Mouse (Mus musculus): ENCODE results near the gene Ccdc96. TPM values are rescaled to one million over a fixed set of nuclear protein-coding genes. Genes with fewer than 3 reads are reported as not detected.

The Ccdc96 gene
- polyA plus RNA-seq, 1 experiment from 2014 or later: 2.9 TPM

DNA sequence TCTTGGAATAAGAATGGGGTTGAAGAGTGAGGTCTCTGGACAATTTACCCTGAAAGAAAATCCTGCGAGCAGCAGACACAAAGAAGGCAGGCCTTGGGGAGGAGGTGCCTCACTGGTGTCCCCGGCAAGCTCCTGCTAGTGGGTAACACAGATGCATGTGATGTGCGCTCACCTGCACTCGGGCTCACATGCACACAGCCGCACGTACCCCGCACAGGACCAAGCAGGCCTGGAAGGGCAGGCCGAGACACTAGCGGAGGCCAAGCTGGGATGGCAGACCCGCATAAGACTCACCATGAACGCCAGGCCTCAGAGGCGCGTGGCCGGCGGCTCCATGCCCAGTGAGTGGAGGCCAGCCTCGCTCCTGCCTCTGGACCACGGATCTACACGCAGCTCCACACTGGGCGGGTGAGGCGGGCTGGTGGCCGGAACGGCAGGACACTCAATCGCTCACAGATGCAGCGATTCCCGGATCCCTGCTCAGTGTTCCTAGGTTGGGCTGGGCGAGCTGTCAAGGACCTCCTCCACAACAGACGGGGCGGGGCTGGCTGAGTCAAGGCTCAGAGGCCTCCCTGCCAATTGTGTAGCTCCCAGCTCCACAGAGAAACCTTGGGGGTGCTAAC is 45.9 kb downstream of the Ccdc96 start:
- DNase-seq (ENCODE audit: low spot score): peak; percentile 86
- Histone ChIP-seq H3K4me1 (replicated peaks; ENCODE audit: control insufficient read depth, insufficient read depth, low read length) (peaks cover 20% of the 10 kb centered on the region), H3K4me2 (replicated peaks) (peak overlapping the region; percentile 90), H3K9me3 (ENCODE audit: control insufficient read depth, low read length) (no peaks in the 10 kb centered on the region), H3K27me3 (ENCODE audit: control insufficient read depth, insufficient read depth, low read length) (no peaks in the 10 kb centered on the region), H3K36me3 (replicated peaks; ENCODE audit: control insufficient read depth, insufficient read depth) (no peaks in the 10 kb centered on the region; the same call in 1 of the 2 replicates), H3K27ac (peak overlapping the region; percentile 85), H3K9ac (peak overlapping the region; percentile 87), H3K4me3 (replicated peaks; ENCODE audit: low read length) (peak overlapping the region; percentile 78)
- ATAC-seq (ENCODE audit: low FRiP score): peak; percentile 95
- under 1% methylated on average over 28 of the region's 28 CpGs for WGBS

DNA sequence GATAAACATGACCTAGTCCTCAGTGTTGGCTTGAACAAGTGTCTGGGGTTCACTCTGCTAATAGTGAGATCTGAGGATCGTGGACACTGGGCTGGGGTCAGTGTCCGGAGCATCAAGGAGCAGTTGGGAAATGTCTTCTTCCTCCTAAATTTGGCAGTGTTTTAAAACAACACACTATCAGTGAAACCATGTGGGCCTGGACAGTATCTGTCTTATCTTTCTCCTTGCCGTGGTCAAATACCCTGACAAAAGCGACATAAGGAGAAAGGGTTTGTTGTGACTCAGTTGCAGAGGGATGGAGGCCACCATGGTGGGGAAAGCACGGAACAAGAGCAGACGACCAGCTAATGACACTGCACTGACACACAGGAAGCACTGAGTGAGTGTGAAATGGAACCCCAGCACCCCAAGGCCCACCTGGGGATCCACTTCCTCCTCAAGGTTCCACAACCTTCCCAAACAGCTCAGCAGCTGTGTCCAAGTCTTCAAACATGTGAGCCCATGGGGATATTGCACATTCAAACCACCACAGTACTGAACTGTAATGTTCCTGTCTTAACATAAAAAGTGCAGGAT is 50.2 kb downstream of the Ccdc96 start:
- Histone ChIP-seq H3K27me3 (ENCODE audit: control insufficient read depth, insufficient read depth, low read length) (no peaks in the 10 kb centered on the region), H3K4me2 (replicated peaks) (no peak overlapping the region), H3K4me1 (replicated peaks; ENCODE audit: control insufficient read depth, insufficient read depth, low read length) (peaks cover 3% of the 10 kb centered on the region), H3K4me3 (replicated peaks; ENCODE audit: low read length) (no peak overlapping the region), H3K9me3 (ENCODE audit: control insufficient read depth, low read length) (no peaks in the 10 kb centered on the region), H3K27ac (no peak overlapping the region), H3K36me3 (replicated peaks; ENCODE audit: control insufficient read depth, insufficient read depth) (no peaks in the 10 kb centered on the region), H3K9ac (no peak overlapping the region)
- DNase-seq (ENCODE audit: low spot score) (no peak), ATAC-seq (ENCODE audit: low FRiP score) (no peak)
- whole genome bisulfite sequencing: 86% methylated on average over 6 of the region's 6 CpGs

DNA sequence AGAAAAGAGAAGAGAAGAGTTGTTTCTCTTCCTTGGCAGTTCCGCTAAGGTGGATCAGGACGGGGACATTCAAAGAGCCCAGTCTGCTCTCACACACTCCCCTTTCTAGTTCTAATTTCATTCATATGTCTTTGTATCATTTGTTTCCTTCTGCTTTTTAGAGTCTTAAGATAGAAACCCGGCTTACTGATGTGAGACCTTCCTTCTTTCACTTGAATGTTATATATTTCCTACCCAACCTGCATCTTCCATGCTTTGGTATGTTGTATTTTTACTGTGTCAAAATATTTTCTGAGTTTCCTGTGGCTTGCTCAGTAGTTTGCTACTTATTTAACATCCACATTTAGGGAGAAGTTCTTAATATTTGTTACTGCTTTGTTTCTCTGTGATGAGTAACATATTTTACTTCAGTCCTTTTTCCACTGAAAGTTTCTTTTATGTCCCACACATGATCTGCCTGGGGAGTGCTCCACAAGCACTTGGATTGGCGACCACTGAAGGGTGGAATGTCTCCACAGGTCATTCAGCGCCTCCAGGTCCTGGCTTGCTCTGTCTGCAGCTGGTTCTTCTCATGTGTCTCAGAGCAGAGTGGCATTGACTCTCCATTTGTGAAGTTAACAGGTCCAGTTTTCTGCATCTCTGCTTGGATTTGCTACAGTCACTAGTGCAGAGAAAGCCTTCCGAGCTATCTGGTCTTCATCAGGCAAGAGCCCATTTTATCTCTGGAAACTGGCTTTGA is 51.2 kb downstream of the Ccdc96 start:
- H3K9ac ChIP-seq: no peak overlapping the region
- no peaks in the 10 kb centered on the region for H3K9me3 ChIP-seq (ENCODE audit: control insufficient read depth, low read length)
- H3K27ac ChIP-seq: no peak overlapping the region
- DNase-seq (ENCODE audit: low spot score) (no peak), ATAC-seq (ENCODE audit: low FRiP score) (no peak)
- H3K27me3 ChIP-seq (ENCODE audit: control insufficient read depth, insufficient read depth, low read length): no peaks in the 10 kb centered on the region
- H3K36me3 ChIP-seq (replicated peaks; ENCODE audit: control insufficient read depth, insufficient read depth): no peaks in the 10 kb centered on the region
- no peaks in the 10 kb centered on the region for H3K4me1 ChIP-seq (replicated peaks; ENCODE audit: control insufficient read depth, insufficient read depth, low read length)
- WGBS: 86% methylated on average over 6 of the region's 6 CpGs
- H3K4me2 ChIP-seq (replicated peaks): no peak overlapping the region
- H3K4me3 ChIP-seq (replicated peaks; ENCODE audit: low read length): no peak overlapping the region

DNA sequence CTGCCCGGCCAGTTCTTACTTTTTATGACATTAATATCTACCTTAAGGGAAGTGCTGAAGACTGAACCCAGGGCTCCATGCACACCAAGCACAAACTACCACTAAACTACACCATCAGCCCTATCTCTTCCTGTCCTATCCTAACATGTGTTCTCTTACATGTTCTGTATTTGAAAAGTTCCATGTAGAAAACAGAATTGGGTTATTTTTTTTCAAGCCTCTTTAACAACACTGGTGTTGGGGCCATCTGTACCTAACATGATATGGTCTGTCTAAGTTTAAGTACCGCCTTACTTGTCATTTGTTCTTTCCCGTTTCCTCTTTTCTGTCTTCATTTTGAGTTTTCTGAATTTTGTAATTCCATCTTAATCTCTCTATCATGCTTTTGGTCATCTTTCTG is 52.0 kb downstream of the Ccdc96 start:
- ATAC-seq (ENCODE audit: low FRiP score) (no peak), DNase-seq (ENCODE audit: low spot score) (no peak)
- WGBS: 88% methylated on average over 3 of the region's 3 CpGs
- Histone ChIP-seq H3K27ac (no peak overlapping the region), H3K36me3 (replicated peaks; ENCODE audit: control insufficient read depth, insufficient read depth) (no peaks in the 10 kb centered on the region), H3K4me3 (replicated peaks; ENCODE audit: low read length) (no peak overlapping the region), H3K4me1 (replicated peaks; ENCODE audit: control insufficient read depth, insufficient read depth, low read length) (no peaks in the 10 kb centered on the region), H3K4me2 (replicated peaks) (no peak overlapping the region), H3K9ac (no peak overlapping the region), H3K27me3 (ENCODE audit: control insufficient read depth, insufficient read depth, low read length) (no peaks in the 10 kb centered on the region), H3K9me3 (ENCODE audit: control insufficient read depth, low read length) (no peaks in the 10 kb centered on the region)

Other genes with a start within 250 kb of the Ccdc96 start
- 11.5 and 13.0 TPM in 2 replicates for gene Sorcs2, start 86.4 kb upstream of the Ccdc96 start, polyA plus RNA-seq (2014; fragmentation: Nextera tagmentation; extraction: Ambion mirVana)
- gene Grpel1, start 19.6 kb upstream of the Ccdc96 start, polyA plus RNA-seq (2014; fragmentation: Nextera tagmentation; extraction: Ambion mirVana): 46.0 and 47.4 TPM in 2 replicates
- 5.2 and 5.6 TPM in 2 replicates for gene Tada2b, start 303 bp upstream of the Ccdc96 start, polyA plus RNA-seq (2014; fragmentation: Nextera tagmentation; extraction: Ambion mirVana)
- 74.2 and 76.6 TPM in 2 replicates for gene Tbc1d14, start 108.7 kb downstream of the Ccdc96 start, polyA plus RNA-seq (2014; fragmentation: Nextera tagmentation; extraction: Ambion mirVana)
- 45.3 and 47.0 TPM in 2 replicates for gene D5Ertd579e, start 211.4 kb downstream of the Ccdc96 start, polyA plus RNA-seq (2014; fragmentation: Nextera tagmentation; extraction: Ambion mirVana)

All from hindbrain, embryonic 14.5 days (tissue).